ENCODE assay signal across 8 mouse cellular contexts in the genomic region with DNA sequence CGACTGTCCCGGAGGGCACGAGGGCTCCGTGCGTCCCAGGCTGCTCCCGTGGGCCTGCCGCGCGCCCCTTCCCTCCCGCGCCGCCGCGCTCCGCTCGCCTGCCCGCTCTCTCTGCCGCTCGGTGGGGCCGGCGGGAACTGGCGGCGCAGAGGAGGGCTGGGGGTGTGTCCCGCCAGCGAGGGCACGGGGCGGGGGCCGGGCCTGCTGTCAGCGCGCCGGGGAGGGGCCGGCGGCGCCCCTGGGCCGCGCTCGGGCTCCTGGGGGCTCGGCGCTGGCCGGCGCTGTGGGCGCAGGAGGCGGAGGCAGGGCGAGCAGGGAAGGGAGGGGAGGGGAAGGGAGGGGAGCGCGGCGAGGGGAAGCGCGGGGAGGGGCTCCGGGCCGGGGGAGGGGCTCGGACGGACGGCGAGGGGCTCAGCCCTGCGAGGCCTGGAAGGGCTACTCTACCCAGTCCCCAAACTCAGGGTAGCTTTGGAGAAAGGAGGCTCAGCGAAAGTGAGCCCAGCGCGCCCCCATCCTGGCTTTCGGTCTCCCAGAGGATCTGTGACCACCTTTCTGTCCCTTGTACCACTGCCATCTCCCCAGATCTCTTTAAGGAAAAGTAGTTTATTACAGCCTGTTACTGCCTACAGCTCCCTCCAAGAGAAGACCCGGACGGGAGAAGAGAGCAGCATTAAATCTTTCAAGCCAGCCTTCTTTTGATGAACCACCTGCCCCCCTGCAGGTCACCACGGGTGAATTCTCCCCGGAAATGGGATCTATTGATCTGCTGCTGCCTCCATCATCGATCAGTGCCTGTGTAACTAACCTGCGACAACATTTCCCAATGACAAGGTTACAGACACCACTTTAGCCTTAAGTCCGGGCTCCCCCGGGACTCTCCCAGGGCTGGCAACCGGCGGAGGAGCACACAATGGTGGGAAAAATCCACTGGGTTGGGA. TPM values are rescaled to one million over a fixed set of nuclear protein-coding genes. Genes with fewer than 3 reads are reported as not detected.
DNase-seq lines count a peak whose midpoint lies in the region; ATAC-seq lines count a peak whose summit lies in the region.

A gene (minus strand): TSS at position 98 of the 938 bp plus-strand sequence.

- H3K4me2 ChIP-seq in hindbrain, embryonic 12.5 days (replicated peaks): peak within 1 kb of the TSS; percentile 86
- H3K4me2 ChIP-seq in limb, embryonic 11.5 days (ENCODE audit: low read depth, severe bottlenecking): peak within 1 kb of the TSS; percentile 87
- peak within 1 kb of the TSS; percentile 95 for H3K4me2 ChIP-seq in midbrain, embryonic 13.5 days (replicated peaks)

- WGBS in hindbrain, embryonic 12.5 days: under 1% methylated on average over 57 of the region's 70 CpGs
- WGBS in limb, embryonic 11.5 days: 2% methylated on average over 60 of the region's 70 CpGs
- under 1% methylated on average over 47 of the region's 70 CpGs for WGBS in midbrain, embryonic 13.5 days

- H3K9me3 ChIP-seq in hindbrain, embryonic 12.5 days (replicated peaks): no peaks in the 10 kb centered on the region
- no peaks in the 10 kb centered on the region for H3K9me3 ChIP-seq in limb, embryonic 11.5 days (ENCODE audit: control insufficient read depth, low read length)
- no peaks in the 10 kb centered on the region for H3K9me3 ChIP-seq in midbrain, embryonic 13.5 days

- H3K36me3 ChIP-seq in hindbrain, embryonic 12.5 days: no peaks in the 10 kb centered on the region
- H3K36me3 ChIP-seq in limb, embryonic 11.5 days (ENCODE audit: control insufficient read depth, insufficient read depth, low read length): no peaks in the 10 kb centered on the region
- H3K36me3 ChIP-seq in midbrain, embryonic 13.5 days: no peaks in the 10 kb centered on the region

- no peaks in the 10 kb centered on the region for H3K27me3 ChIP-seq in hindbrain, embryonic 12.5 days
- no peaks in the 10 kb centered on the region for H3K27me3 ChIP-seq in limb, embryonic 11.5 days (ENCODE audit: control insufficient read depth, insufficient read depth, low read length)
- H3K27me3 ChIP-seq in midbrain, embryonic 13.5 days: no peaks in the 10 kb centered on the region

- peak within 1 kb of the TSS; percentile 91 for H3K27ac ChIP-seq in hindbrain, embryonic 12.5 days
- peak within 1 kb of the TSS; percentile 64; the same call in 1 of the 2 replicates for H3K27ac ChIP-seq in limb, embryonic 11.5 days (replicated peaks; ENCODE audit: low read depth, low read length)
- peak within 1 kb of the TSS; percentile 79 for H3K27ac ChIP-seq in midbrain, embryonic 13.5 days

- H3K4me1 ChIP-seq in hindbrain, embryonic 12.5 days: peaks cover 38% of the 10 kb centered on the region
- H3K4me1 ChIP-seq in limb, embryonic 11.5 days (ENCODE audit: control insufficient read depth, insufficient read depth, low read length): peaks cover 9% of the 10 kb centered on the region
- peaks cover 37% of the 10 kb centered on the region for H3K4me1 ChIP-seq in midbrain, embryonic 13.5 days (replicated peaks)

- peak within 1 kb of the TSS; percentile 85 for H3K9ac ChIP-seq in hindbrain, embryonic 12.5 days
- H3K9ac ChIP-seq in limb, embryonic 11.5 days (ENCODE audit: low read length): peak within 1 kb of the TSS; percentile 82
- peak within 1 kb of the TSS; percentile 86 for H3K9ac ChIP-seq in midbrain, embryonic 13.5 days (replicated peaks)

- peak; percentile 86 for ATAC-seq in hindbrain, embryonic 12.5 days (ENCODE audit: low FRiP score)
- peak; percentile 87 for ATAC-seq in limb, embryonic 11.5 days (ENCODE audit: insufficient number of reproducible peaks, low FRiP score, low TSS enrichment, low read depth)
- peak; percentile 88 for ATAC-seq in midbrain, embryonic 13.5 days

- peak within 1 kb of the TSS; percentile 74 for H3K4me3 ChIP-seq in hindbrain, embryonic 12.5 days
- peak within 1 kb of the TSS; percentile 80 for H3K4me3 ChIP-seq in limb, embryonic 11.5 days (ENCODE audit: low read depth, low read length)
- peak within 1 kb of the TSS; percentile 79 for H3K4me3 ChIP-seq in midbrain, embryonic 13.5 days (replicated peaks)

- DNase-seq in frontal cortex, adult 2 months (ENCODE audit: extremely low spot score in 1 of 2, low spot score in 1 of 2): no peak
- no peak for DNase-seq in frontal cortex, postnatal 25 days (ENCODE audit: low spot score in 2 of 2)
- DNase-seq in adrenal gland, postnatal 14 days: peak; percentile 71
- DNase-seq in gastrocnemius, adult 18-20 months (ENCODE audit: low spot score): peak; percentile 36
- peak; percentile 83 for DNase-seq in limb, embryonic 11.5 days (ENCODE audit: low spot score)
- peak; percentile 73 for DNase-seq in thymus, postnatal 0 days (ENCODE audit: low spot score)

RNA-seq across cellular contexts. Expression of the gene that starts here (rescaled TPM):
- 13.2 and 15.0 TPM in 2 replicates for polyA plus RNA-seq in frontal cortex, adult 2 months (2012; rRNA removed)
- total RNA-seq in adrenal gland, postnatal 14 days (2021): 107 and 136 TPM in 2 replicates
- 10 to 100 TPM; 32.8 to 42.6 TPM for total RNA-seq in gastrocnemius, adult 18-20 months (2021)
- 3.9 and 5.4 TPM in 2 replicates for polyA plus RNA-seq in hindbrain, embryonic 12.5 days (2016; fragmentation: Nextera tagmentation; extraction: Ambion mirVana)
- 8.9 and 10.4 TPM in 2 replicates for polyA plus RNA-seq in limb, embryonic 11.5 days (2014; fragmentation: Nextera tagmentation; extraction: Ambion mirVana)
- 2.0 and 2.2 TPM in 2 replicates for polyA plus RNA-seq in midbrain, embryonic 13.5 days (2015; fragmentation: Nextera tagmentation; extraction: Ambion mirVana)
- polyA plus RNA-seq in thymus, postnatal 0 days (2015; fragmentation: Nextera tagmentation; extraction: Ambion mirVana): 2.0 and 2.6 TPM in 2 replicates

Comparison
In these comparisons a context has a peak if more than half of its experiments do, and no peak if none do; other contexts are left out.
1. DNase-seq: peak in adrenal gland, postnatal 14 days (single experiment), gastrocnemius, adult 18-20 months (single experiment), limb, embryonic 11.5 days (single experiment) and thymus, postnatal 0 days (single experiment); none in frontal cortex, adult 2 months (0 of 2) and frontal cortex, postnatal 25 days (0 of 2).
2. Peak in every context shown above with its lines, with median percentiles within 50 percentile points of each other: ATAC-seq, H3K27ac ChIP-seq, H3K4me2 ChIP-seq, H3K4me3 ChIP-seq and H3K9ac ChIP-seq.